Mouse (Mus musculus) small intestine, adult 2 months (tissue): Measurements from ENCODE around the gene Rab31.

Experiments
- CTCF ChIP-seq: fragments of 200-500 bp; IDR thresholded peaks from 2 replicates; pipeline ENCODE4 v1.5.1; 2012; ENCODE audit warnings: low read depth, mild to moderate bottlenecking, control low read depth, inconsistent platforms, low read length, moderate library complexity, mixed read lengths; ENCODE audit not compliant: insufficient replicate concordance, insufficient read length; ENCODE audit errors: extremely low read depth
- POLR2A ChIP-seq: fragments of 200-500 bp; IDR thresholded peaks from 2 replicates; pipeline ENCODE4 v1.6.1; 2012; ENCODE audit warnings: low read depth, mild to moderate bottlenecking, control low read depth, inconsistent platforms, low read length, moderate library complexity

- TF ChIP-seq CTCF = no peak
- no peak for TF ChIP-seq POLR2A
These were observed 23.6 kb downstream of the Rab31 start for GRCm38 (mm10) chr17:65748997-65749396.
